Mouse (Mus musculus) testis, postnatal 10 days (tissue): ENCODE data around the gene Triobp.
"Not testable (repeated sequence)": the region's sequence is repeated elsewhere in the genome, so short reads cannot be mapped to it uniquely, and the experiment has no call there.

Experiments used
- DNase-seq: peaks from one replicate; pipeline ENCODE4 v3.0.0; 2021; ENCODE audit warnings: low spot score

The Triobp gene

GRCm38 (mm10) chr15:79001559-79001958 is 54.0 kb downstream of the Triobp start:
- no peak for DNase-seq

- DNase-seq = peak; percentile 68
Observed at GRCm38 (mm10) chr15:79002036-79002435, 54.5 kb downstream of the Triobp start.

DNA sequence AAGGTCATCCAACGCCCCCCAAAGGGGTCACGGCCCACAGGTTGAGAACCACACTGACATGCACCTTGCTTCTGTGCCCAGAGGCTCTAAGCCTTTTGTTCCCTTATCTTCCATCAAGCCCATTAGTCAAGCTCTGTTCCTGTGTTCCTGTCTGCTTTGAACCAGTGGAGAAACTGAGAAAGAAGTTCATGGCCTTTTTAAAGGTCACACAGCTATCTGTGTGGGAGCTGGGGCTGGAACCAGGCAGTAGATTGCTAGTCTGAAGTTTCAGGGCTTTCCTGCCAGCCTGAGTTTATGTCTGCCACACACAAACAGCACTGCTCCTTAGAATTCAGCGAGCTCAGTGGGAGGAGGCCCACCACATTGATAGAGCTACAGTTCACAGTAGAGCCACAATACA is 55.6 kb downstream of the Triobp start:
- DNase-seq = no peak

- no peak for DNase-seq
Observed at GRCm38 (mm10) chr15:79005581-79005980, 58.1 kb downstream of the Triobp start.

GRCm38 (mm10) chr15:79006638-79007037 is 59.1 kb downstream of the Triobp start:
- no peak for DNase-seq

GRCm38 (mm10) chr15:79007059-79007458 is 59.5 kb downstream of the Triobp start:
- DNase-seq = no peak

- not testable (repeated sequence) for DNase-seq
Observed at GRCm38 (mm10) chr15:79007836-79008235, 60.3 kb downstream of the Triobp start.

- DNase-seq = no peak
Observed at GRCm38 (mm10) chr15:79009734-79010133, 62.2 kb downstream of the Triobp start.

GRCm38 (mm10) chr15:79011550-79011949 is 64.0 kb downstream of the Triobp start:
- DNase-seq = no peak

- DNase-seq = no peak
Observed at GRCm38 (mm10) chr15:79013382-79013781, 65.9 kb downstream of the Triobp start.

- DNase-seq = no peak
Observed at GRCm38 (mm10) chr15:79018191-79018590, 70.7 kb downstream of the Triobp start.

DNA sequence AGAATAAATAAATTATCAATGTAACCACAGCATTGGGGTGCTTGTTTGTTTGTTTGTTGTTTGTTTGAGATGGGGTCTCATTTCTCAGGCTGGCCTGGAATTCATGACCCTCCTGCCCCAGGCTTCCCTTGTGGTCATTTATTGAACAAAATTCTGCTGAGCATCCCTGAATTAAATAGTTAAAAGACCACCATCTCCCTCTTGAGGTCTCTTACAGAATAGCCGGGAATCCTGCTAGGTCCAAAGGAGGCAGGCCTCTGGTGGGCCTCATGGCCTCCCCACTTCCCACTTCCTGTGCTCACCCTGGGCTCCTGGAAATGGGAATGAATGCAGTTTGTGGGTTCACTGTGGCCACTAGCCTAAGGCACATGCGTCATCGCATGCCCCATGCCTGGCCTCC is 71.4 kb downstream of the Triobp start:
- DNase-seq = no peak

- DNase-seq = peak; percentile 70
Observed at GRCm38 (mm10) chr15:79022671-79023230, 75.2 kb downstream of the Triobp start.

GRCm38 (mm10) chr15:79023366-79023765 is 75.8 kb downstream of the Triobp start:
- no peak for DNase-seq

DNA sequence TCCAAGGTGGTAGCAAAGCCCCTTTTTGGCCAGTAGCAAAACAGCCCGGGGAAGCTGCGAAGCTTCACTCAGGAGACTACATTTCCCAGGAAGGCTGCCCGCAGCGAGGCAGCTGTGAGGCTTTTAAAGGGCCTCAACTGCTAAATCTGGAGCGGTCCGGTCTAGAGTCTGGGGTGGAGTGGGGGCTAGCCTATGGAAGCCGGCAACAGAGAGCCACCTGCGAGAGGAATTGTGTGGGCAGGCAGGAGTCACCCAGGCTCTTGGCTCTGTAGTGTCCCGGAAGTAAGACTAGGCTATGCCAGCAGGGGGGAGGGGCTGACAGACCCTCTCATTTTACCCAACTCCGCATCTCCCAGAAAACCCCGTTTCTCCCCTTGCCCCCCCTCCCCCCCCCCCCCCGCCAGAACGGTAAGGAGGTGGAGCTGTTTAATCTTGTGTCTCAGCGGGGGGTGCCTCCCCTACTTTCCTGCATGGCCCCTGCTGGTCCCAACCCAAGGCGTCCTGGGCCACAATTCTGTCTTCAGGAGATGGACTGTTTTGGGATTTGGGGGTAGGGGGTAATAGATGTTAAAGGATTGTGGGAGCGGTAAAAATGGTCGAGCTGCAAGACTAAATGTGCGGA is 78.3 kb downstream of the Triobp start:
- DNase-seq = no peak

DNA sequence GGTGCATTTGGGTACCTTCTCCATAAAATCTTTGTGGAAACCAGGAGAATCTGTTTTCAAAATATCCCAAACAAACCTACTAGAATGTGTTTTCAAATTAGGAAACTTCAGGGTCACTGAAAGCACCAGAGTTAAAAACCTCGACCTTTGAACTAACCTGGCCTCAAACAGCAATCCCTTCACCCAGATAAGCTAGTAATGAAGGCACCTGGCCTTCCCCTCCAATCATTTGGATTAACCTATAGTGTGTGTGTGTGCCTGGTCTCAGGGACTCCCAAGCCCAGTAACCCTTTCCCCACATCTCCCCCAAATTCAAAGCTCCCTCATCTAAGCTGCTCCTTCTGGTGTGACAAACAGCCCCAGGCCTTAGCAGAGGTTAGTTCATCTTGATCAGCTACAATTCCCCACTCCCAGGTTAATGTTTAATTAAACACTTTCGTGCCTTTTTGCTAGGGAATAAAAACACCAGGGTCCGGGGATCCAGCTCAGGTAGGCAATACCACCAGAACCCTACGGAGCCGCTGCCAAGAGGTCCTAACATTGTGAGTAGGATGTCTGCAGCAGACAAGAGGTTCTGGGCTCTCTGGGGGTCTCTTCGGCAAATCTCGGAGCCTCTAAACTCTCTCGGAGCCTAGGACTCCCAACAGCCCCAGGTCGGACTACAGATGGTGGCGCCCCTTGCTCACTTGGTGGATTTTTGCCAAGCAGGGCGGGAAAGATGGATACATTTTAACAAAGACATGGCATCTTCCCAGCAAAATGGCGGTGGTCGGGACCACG is 79.2 kb downstream of the Triobp start:
- peak; percentile 70 for DNase-seq

GRCm38 (mm10) chr15:79027291-79028205 is 80.0 kb downstream of the Triobp start:
- peak; percentile 73 for DNase-seq

GRCm38 (mm10) chr15:79028237-79028738 is 80.8 kb downstream of the Triobp start, which contains the start of gene H1f0:
TSS of gene H1f0 (plus strand) at chr15:79028450.
- DNase-seq = peak; percentile 97

DNA sequence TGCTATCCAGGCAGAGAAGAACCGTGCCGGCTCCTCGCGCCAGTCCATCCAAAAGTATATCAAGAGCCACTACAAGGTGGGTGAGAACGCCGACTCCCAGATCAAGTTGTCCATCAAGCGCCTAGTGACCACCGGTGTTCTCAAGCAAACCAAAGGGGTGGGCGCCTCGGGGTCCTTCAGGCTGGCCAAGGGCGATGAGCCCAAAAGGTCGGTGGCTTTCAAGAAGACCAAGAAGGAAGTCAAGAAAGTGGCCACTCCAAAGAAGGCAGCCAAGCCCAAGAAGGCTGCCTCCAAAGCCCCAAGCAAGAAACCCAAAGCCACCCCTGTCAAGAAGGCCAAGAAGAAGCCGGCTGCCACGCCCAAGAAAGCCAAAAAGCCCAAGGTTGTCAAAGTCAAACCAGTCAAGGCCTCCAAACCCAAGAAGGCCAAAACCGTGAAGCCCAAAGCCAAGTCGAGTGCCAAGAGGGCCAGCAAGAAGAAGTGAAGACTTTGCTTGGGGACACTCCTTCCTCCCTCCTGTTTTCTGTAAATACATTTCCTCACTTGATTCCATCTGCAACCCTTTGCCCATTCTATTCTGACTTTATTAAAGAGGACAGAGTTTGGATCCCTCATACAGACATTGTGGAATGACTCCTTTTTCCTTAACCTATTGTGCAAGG is 81.4 kb downstream of the Triobp start:
- DNase-seq = no peak

- no peak for DNase-seq
Observed at GRCm38 (mm10) chr15:79029519-79030241, 82.2 kb downstream of the Triobp start.
